Mouse (Mus musculus) activated CD4-positive, CD25-positive, alpha-beta regulatory T cell, adult 4 months (primary cell): ENCODE results near the gene Ppm1m. TPM values are rescaled to one million over a fixed set of nuclear protein-coding genes. Genes with fewer than 3 reads are reported as not detected.
A peak's percentile ranks its signal among the peaks of the same experiment; 100 is the strongest.

ENCODE experiments used
- ATAC-seq: one replicate; pipeline ENCODE4 v1.8.0; 2017
- polyA plus RNA-seq, 2 experiments: library from polyadenylated mRNA; unstranded; fragments of 100-300 nt; shearing (Covaris generic); gene quantifications; one replicate each; pipeline ENCODE4 v1.2.1; 2017

The Ppm1m gene
- polyA plus RNA-seq, 2 experiments from 2014 or later = 13.6 to 14.2 TPM

- no peak for ATAC-seq
Measured at GRCm38 (mm10) chr9:106216971-106217370, 17.4 kb upstream of the Ppm1m start.

- ATAC-seq = peak; percentile 38
Measured at GRCm38 (mm10) chr9:106215341-106216125, 16.0 kb upstream of the Ppm1m start.

GRCm38 (mm10) chr9:106212594-106212981 is 13.0 kb upstream of the Ppm1m start:
- no peak for ATAC-seq

GRCm38 (mm10) chr9:106211680-106212593 is 12.4 kb upstream of the Ppm1m start:
- ATAC-seq = peak; percentile 80

- ATAC-seq = peak; percentile 51
Measured at GRCm38 (mm10) chr9:106210853-106211609, 11.5 kb upstream of the Ppm1m start.

DNA sequence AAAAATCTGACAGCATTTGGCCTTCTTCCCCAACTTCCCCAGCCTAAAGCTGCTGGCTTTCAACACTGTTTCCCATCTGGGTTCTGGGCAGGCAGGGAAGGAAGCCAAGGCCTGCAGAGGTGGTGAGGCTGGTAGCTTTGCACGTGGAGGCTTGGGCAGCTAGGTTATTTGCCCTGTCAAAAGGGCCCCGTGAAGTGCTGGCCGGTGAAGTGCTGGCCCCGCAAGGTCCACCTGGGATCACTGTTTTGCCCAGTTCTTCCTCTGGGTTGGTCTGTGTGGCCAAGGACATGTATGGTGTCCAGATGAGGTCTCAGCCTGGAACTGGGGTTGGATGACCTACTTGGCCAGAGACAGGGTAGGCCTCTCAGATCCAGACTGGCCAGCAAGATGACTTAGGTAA is 10.4 kb upstream of the Ppm1m start:
- ATAC-seq = no peak

DNA sequence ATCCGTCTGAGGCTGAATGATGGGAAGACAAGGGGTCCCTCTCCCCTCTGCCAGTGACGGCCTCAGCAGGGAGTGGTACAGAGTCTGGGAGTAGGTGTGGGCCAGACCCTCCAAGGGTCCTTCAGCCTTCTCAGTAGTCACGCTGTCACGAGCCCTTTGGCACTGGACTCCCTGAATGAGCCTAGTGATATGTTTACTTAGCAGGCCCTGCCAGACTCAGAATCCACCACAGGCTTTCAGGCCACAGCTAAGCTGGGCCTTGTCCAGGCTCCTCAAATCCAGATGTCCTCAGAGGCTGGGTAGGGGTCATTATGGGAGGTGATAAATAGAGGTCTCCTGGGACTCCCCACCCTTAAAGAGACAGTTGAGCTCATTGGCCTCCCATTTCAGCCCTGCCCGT is 8.6 kb upstream of the Ppm1m start:
- no peak for ATAC-seq

DNA sequence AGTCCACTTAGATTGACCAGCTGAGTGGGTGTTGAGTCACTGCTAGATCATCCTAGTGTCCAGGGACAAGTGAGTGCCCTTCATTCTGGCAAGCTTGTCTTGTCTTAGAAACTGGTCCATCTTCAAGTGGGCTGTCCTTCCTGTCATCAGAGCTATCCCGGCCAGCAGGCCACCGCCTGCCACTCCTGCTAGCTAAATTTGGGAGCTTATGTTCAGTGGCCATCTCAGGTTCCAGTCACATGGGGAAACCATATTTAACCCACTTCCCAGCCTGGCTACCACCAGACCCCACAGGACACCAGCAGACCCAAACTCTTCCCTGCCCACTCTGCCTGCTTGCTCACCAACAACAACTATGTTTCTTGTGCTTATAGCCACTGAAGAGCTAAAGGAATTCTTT is 7.0 kb upstream of the Ppm1m start:
- ATAC-seq = no peak

GRCm38 (mm10) chr9:106205713-106206290 is 6.3 kb upstream of the Ppm1m start:
- no peak for ATAC-seq

GRCm38 (mm10) chr9:106203990-106204851 is 4.7 kb upstream of the Ppm1m start:
- no peak for ATAC-seq

DNA sequence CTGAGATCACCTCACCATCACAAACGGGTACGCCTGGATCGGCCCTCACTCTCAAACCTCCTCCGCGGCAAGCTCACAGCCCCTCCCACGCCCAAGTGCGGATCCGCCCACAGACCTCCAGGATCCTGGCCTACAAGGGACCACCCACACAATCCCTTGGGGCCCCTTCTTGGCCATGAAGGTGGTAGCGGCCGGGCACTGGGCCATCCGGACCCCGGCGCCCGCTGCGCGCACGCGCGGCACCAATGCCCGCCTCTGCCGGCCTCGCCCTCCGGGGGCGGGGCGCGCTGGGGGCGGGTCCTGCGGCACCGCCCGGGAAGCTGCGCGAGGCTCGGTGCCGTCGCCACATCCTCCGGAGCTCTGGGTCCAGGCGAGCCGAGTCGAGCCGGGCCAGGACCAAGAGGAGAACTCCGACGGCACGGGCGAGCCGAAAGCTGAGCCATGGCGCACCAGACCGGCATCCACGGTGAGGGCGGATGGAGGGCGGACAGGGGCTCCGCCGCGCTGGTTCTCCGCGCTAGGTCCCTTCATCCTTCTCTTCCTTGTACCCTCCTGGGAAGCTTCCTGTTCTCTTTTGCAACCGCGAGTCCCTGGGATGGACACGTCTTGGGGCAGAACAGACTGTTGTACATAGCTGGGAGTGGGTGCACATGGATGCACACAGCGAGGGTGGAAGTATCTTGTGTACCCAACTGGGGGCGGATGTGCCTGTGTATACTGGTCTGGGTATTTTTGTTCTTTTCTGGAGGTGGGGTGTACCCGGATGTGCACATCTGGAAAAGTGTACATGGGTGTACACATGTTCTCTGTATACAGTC is 3.5 kb upstream of the Ppm1m start, which contains the start of gene Twf2:
TSS of gene Twf2 (plus strand) at position 290 of the 818 bp plus-strand sequence.
- peak; percentile 78 for ATAC-seq

- no peak for ATAC-seq
Measured at GRCm38 (mm10) chr9:106201895-106202294, 2.3 kb upstream of the Ppm1m start.

- ATAC-seq = no peak
Measured at GRCm38 (mm10) chr9:106198962-106199458, 536 bp downstream of the Ppm1m start.

- no peak for ATAC-seq
Measured at GRCm38 (mm10) chr9:106197732-106198131, 1.8 kb downstream of the Ppm1m start.

DNA sequence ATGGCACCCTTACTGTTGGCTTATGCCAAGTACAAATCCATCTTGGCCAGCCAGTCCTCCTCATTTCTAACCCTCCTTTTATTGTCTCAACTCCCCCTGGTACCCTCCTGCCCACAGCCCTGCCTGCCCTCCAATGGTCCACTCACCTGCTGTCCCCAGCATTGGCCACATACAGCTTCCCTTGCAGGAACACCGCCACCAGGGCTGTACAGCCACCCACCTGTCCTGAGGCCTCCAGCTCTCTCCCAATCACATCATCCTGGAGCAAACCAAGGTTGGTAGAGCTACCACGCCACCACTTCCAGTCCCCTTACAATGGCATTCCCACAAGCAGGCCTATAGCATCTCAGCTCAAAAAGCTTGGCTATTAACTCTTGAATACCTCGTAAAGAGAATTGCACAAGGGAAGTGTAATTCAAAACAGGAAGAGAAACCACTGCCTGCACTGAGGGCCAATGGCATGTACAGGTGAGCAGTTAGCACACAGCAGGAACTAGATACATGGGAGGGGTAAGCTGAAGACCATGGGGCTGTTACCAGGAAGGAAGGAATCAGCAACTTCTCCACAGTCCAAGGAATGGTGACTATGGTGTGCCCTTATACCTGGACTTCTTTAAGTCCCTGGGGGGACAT is 2.3 kb downstream of the Ppm1m start:
- ATAC-seq = peak; percentile 41

GRCm38 (mm10) chr9:106195693-106196092 is 3.9 kb downstream of the Ppm1m start:
- no peak for ATAC-seq

GRCm38 (mm10) chr9:106193930-106194807 is 5.4 kb downstream of the Ppm1m start:
- peak; percentile 14 for ATAC-seq

DNA sequence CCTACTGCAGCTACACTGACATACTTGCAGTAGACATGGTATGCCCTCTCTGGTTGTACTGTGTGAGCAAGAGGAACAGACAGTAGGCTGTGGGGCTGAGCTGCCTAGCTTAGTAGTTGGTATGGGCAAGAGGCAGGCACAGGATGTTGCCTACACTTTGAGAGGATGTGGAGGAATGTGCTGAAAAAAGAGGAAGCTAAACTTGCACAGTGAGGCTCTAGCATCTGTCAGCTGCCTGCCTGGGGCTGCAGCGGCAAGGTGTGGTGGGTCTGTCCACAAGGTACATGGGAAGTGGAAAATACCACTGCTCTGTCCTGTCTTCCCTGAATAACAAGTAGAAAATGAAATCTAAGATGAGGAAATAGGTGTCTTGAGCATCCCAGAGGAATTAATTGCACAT is 6.5 kb downstream of the Ppm1m start:
- ATAC-seq = peak; percentile 46

- no peak for ATAC-seq
Measured at GRCm38 (mm10) chr9:106192024-106192423, 7.5 kb downstream of the Ppm1m start.
